Mouse (Mus musculus): ENCODE measurements at regions not wholly inside any gene's neighbourhood (a gene's known extent, or its start where the extent isn't known, plus 50 kb on each side); places are given as distances from the start of the nearest gene placed in this dataset.

- no peak for DNase-seq (ENCODE audit: low read depth in 2 of 2, low spot score in 2 of 2)
Observed at GRCm38 (mm10) chr19:6684921-6685320, 142.1 kb upstream of the Slc22a12 start.

- DNase-seq (ENCODE audit: low read depth in 2 of 2, low spot score in 2 of 2): no peak
Observed at GRCm38 (mm10) chr19:6679392-6680307, 136.8 kb upstream of the Slc22a12 start.

GRCm38 (mm10) chr19:6677511-6677910 is 134.7 kb upstream of the Slc22a12 start:
- DNase-seq (ENCODE audit: low read depth in 2 of 2, low spot score in 2 of 2): no peak

- no peak for DNase-seq (ENCODE audit: low read depth in 2 of 2, low spot score in 2 of 2)
Observed at GRCm38 (mm10) chr19:6675586-6675985, 132.8 kb upstream of the Slc22a12 start.

GRCm38 (mm10) chr19:6671696-6672095 is 128.9 kb upstream of the Slc22a12 start:
- DNase-seq (ENCODE audit: low read depth in 2 of 2, low spot score in 2 of 2): no peak

GRCm38 (mm10) chr19:6669881-6670280 is 127.0 kb upstream of the Slc22a12 start:
- no peak for DNase-seq (ENCODE audit: low read depth in 2 of 2, low spot score in 2 of 2)

- no peak for DNase-seq (ENCODE audit: low read depth in 2 of 2, low spot score in 2 of 2)
Observed at GRCm38 (mm10) chr19:6668545-6668944, 125.7 kb upstream of the Slc22a12 start.

- no peak for DNase-seq (ENCODE audit: low read depth in 2 of 2, low spot score in 2 of 2)
Observed at GRCm38 (mm10) chr19:6666187-6666722, 123.4 kb upstream of the Slc22a12 start.

- DNase-seq (ENCODE audit: low read depth in 2 of 2, low spot score in 2 of 2): no peak
Observed at GRCm38 (mm10) chr19:6665264-6666054, 122.6 kb upstream of the Slc22a12 start.

- no peak for DNase-seq (ENCODE audit: low read depth in 2 of 2, low spot score in 2 of 2)
Observed at GRCm38 (mm10) chr19:6664311-6664952, 121.6 kb upstream of the Slc22a12 start.

- peak; percentile 55 to 63 for DNase-seq (ENCODE audit: low read depth in 2 of 2, low spot score in 2 of 2)
Observed at GRCm38 (mm10) chr19:6663391-6663790, 120.6 kb upstream of the Slc22a12 start.

GRCm38 (mm10) chr19:6662346-6662939 is 119.6 kb upstream of the Slc22a12 start:
- no peak for DNase-seq (ENCODE audit: low read depth in 2 of 2, low spot score in 2 of 2)

GRCm38 (mm10) chr19:6661508-6661871 is 118.7 kb upstream of the Slc22a12 start:
- DNase-seq (ENCODE audit: low read depth in 2 of 2, low spot score in 2 of 2): no peak

GRCm38 (mm10) chr19:6660723-6661507 is 118.1 kb upstream of the Slc22a12 start:
- no peak for DNase-seq (ENCODE audit: low read depth in 2 of 2, low spot score in 2 of 2)

- no peak for DNase-seq (ENCODE audit: low read depth in 2 of 2, low spot score in 2 of 2)
Observed at GRCm38 (mm10) chr19:6660157-6660556, 117.3 kb upstream of the Slc22a12 start.

- no peak for DNase-seq (ENCODE audit: low read depth in 2 of 2, low spot score in 2 of 2)
Observed at GRCm38 (mm10) chr19:6654550-6654949, 111.7 kb upstream of the Slc22a12 start.

- peak in 1 of 2 experiments; percentile 14 for DNase-seq (ENCODE audit: low read depth in 2 of 2, low spot score in 2 of 2)
Observed at GRCm38 (mm10) chr19:6652775-6653174, 109.9 kb upstream of the Slc22a12 start.

- DNase-seq (ENCODE audit: low read depth in 2 of 2, low spot score in 2 of 2): no peak
Observed at GRCm38 (mm10) chr19:6651192-6651591, 108.4 kb upstream of the Slc22a12 start.

GRCm38 (mm10) chr19:6649885-6650284 is 107.1 kb upstream of the Slc22a12 start:
- no peak for DNase-seq (ENCODE audit: low read depth in 2 of 2, low spot score in 2 of 2)

- no peak for DNase-seq (ENCODE audit: low read depth in 2 of 2, low spot score in 2 of 2)
Observed at GRCm38 (mm10) chr19:6647686-6648085, 104.9 kb upstream of the Slc22a12 start.

Data from CD8-positive naive resting alpha-beta T cell, adult 2 months (primary cell).